Mouse (Mus musculus): ENCODE measurements around the gene Olfr263. TPM values are rescaled to one million over a fixed set of nuclear protein-coding genes. Genes with fewer than 3 reads are reported as not detected.
A peak's percentile ranks its signal among the peaks of the same experiment; 100 is the strongest.

The Olfr263 gene
- polyA plus RNA-seq, 1 experiment from 2014 or later: not detected

DNA sequence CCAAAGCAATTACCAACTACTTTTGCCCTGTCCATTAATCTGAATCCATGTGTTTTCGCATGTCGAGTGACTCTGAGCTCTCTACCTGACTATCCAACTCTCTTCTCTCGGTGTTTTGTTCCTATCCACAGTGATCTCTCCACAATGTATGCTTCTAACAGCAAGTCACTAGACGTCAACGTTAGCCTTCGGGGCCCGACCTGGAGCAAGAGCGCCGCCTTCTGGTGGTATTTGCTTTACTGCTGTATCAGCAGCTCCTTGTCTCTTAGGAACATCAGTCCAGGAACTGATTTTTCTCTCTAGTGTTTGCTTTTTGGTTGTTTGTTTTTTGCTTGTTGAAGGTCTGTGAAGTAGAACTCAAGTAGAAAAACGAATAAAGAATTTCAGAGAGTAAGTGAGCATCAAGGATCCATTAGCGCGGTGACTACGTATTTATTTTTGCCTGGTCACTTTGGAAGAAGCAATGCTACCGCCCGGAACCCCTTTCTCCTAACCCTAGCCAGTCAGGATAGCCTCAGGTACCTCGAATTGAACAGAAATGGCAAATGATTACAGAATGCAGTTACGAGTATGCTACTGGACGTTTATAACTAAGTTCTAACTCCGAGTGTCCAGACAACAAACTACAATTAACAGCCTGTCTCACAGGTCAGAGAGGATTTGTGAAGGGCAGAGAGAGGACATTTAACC is 29.5 kb downstream of the Olfr263 start:
- Histone ChIP-seq H3K4me2 (ENCODE audit: low read depth, low read length) (peak overlapping the region; percentile 93), H3K9ac (ENCODE audit: low read length) (peak overlapping the region; percentile 64), H3K27me3 (ENCODE audit: control insufficient read depth, insufficient read depth, low read depth, low read length) (no peaks in the 10 kb centered on the region), H3K9me3 (ENCODE audit: control insufficient read depth, low read length) (no peaks in the 10 kb centered on the region), H3K4me1 (replicated peaks; ENCODE audit: control insufficient read depth, insufficient read depth, low read length) (peaks cover 5% of the 10 kb centered on the region; the same call in 1 of the 2 replicates), H3K27ac (ENCODE audit: low read length) (no peak overlapping the region), H3K4me3 (ENCODE audit: low read length) (peak overlapping the region; percentile 86), H3K36me3 (ENCODE audit: control insufficient read depth, insufficient read depth, low read length) (no peaks in the 10 kb centered on the region)
- ATAC-seq (ENCODE audit: low read depth): peak; percentile 53
- under 1% methylated on average over 19 of the region's 19 CpGs for WGBS

DNA sequence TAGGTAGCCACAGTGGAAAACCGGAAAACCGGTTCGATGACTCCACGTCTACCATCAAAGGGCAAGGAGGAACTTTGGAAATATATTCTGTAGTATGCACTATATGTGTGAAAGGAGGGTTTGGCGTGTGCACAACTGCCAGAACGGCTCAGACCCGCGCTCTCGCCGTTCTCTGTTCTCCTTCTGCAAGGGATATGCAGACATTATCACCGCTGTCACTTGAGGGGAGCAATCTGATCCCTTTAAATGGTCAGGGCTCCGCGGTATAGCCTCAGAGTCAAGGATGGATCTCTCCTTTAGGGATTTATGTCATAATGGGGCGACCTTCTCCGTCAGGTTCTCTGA is 30.0 kb downstream of the Olfr263 start:
- peak overlapping the region; percentile 93 for H3K4me2 ChIP-seq (ENCODE audit: low read depth, low read length)
- H3K27me3 ChIP-seq (ENCODE audit: control insufficient read depth, insufficient read depth, low read depth, low read length): no peaks in the 10 kb centered on the region
- H3K4me3 ChIP-seq (ENCODE audit: low read length): peak overlapping the region; percentile 86
- WGBS: under 1% methylated on average over 15 of the region's 15 CpGs
- no peak overlapping the region for H3K27ac ChIP-seq (ENCODE audit: low read length)
- peak; percentile 15 for ATAC-seq (ENCODE audit: low read depth)
- H3K4me1 ChIP-seq (replicated peaks; ENCODE audit: control insufficient read depth, insufficient read depth, low read length): peaks cover 5% of the 10 kb centered on the region; the same call in 1 of the 2 replicates
- no peaks in the 10 kb centered on the region for H3K36me3 ChIP-seq (ENCODE audit: control insufficient read depth, insufficient read depth, low read length)
- H3K9me3 ChIP-seq (ENCODE audit: control insufficient read depth, low read length): no peaks in the 10 kb centered on the region
- H3K9ac ChIP-seq (ENCODE audit: low read length): peak overlapping the region; percentile 64

DNA sequence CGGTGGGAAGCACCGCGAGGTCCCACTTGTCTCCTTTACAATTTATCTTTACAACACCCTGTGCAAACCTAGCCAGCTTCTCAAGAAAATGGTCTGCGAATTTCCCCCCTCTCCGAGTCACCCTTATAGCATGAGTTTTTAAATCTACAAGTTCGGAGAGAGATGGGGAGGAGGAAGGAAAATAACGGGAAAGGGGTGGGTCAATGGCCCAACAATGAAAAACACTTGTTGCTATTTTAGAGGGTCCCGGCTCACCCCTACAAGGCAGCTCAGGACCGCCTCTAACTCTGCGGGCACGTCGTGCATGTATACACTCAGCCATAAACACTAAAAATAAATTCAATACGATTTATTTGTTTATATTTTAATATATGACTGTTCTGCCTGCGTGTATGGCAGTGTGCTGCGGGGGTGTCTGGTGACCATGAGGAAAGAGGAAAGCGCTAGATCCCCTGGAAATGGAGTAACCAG is 30.6 kb downstream of the Olfr263 start:
- peak; percentile 7; the same call in 1 of the 2 replicates for ATAC-seq (ENCODE audit: low read depth)
- Histone ChIP-seq H3K4me1 (replicated peaks; ENCODE audit: control insufficient read depth, insufficient read depth, low read length) (peaks cover 5% of the 10 kb centered on the region; the same call in 1 of the 2 replicates), H3K9ac (ENCODE audit: low read length) (peak overlapping the region; percentile 64), H3K27me3 (ENCODE audit: control insufficient read depth, insufficient read depth, low read depth, low read length) (no peaks in the 10 kb centered on the region), H3K9me3 (ENCODE audit: control insufficient read depth, low read length) (no peaks in the 10 kb centered on the region), H3K4me2 (ENCODE audit: low read depth, low read length) (peak overlapping the region; percentile 93), H3K4me3 (ENCODE audit: low read length) (peak overlapping the region; percentile 86), H3K36me3 (ENCODE audit: control insufficient read depth, insufficient read depth, low read length) (no peaks in the 10 kb centered on the region), H3K27ac (ENCODE audit: low read length) (no peak overlapping the region)
- WGBS: under 1% methylated on average over 16 of the region's 16 CpGs

DNA sequence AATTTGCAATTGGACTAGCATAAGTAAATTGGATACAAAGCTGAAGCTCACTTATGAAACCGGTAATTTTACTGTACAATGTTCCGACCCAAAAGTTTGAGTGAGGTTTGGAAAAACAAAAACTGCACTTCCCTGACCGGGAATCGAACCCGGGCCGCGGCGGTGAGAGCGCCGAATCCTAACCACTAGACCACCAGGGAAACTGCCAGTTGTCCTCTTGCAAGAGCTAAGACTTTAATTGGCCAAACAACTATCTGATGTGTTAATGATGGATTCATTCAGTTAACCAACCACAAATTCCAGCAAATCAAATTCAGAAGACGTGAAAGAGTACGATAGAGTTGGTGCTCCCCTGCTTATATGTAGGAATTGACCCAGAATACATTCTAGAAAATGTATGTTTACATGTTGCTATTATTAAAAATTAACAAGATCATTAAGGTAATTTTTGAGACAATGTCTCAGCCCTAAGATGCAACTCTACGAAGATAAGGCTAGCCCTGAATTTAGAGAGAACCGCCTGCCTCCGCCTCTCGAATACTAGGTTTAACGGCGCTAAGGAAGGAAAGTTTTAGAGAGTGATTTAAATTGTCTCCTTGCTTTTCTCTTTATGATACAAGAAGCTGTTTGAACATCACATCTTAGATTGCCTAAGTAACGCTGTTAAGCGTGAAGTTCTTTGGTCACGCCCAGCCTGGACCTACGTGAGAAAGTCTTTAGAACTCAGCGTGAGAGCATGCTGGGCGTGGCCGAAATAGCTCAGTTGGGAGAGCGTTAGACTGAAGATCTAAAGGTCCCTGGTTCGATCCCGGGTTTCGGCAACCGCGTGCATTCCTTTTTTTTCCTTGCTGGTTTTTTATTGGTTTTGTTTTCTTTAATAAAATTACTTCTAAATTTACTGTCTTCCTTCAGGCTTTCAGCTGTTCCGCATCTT is 31.5 kb downstream of the Olfr263 start:
- H3K27ac ChIP-seq (ENCODE audit: low read length): no peak overlapping the region
- peak overlapping the region; percentile 59 for H3K9ac ChIP-seq (ENCODE audit: low read length)
- H3K4me3 ChIP-seq (ENCODE audit: low read length): peak overlapping the region; percentile 86
- H3K4me1 ChIP-seq (replicated peaks; ENCODE audit: control insufficient read depth, insufficient read depth, low read length): peaks cover 5% of the 10 kb centered on the region; the same call in 1 of the 2 replicates
- WGBS: under 1% methylated on average over 32 of the region's 32 CpGs
- H3K9me3 ChIP-seq (ENCODE audit: control insufficient read depth, low read length): no peaks in the 10 kb centered on the region
- peak overlapping the region; percentile 93 for H3K4me2 ChIP-seq (ENCODE audit: low read depth, low read length)
- no peaks in the 10 kb centered on the region for H3K36me3 ChIP-seq (ENCODE audit: control insufficient read depth, insufficient read depth, low read length)
- no peaks in the 10 kb centered on the region for H3K27me3 ChIP-seq (ENCODE audit: control insufficient read depth, insufficient read depth, low read depth, low read length)
- peak; percentile 90 for ATAC-seq (ENCODE audit: low read depth)

DNA sequence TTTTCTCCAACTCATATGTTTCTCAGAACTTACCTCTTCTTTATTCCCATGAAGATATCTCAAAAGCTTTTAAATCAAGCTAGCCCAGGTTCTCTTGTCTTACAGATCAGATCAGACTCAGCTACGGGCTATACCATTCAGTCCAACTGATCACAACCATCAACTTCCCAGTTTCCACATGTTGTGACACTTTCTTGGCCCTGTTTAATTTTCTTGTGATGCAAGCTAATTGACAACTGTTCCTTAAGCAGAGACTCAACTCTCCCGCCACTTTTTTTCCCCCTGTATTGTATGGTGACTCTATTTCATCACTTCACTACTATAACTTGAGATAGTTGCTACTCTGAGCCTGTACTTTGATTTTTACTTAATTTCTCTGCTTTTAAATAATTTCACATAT is 32.2 kb downstream of the Olfr263 start:
- Histone ChIP-seq H3K9me3 (ENCODE audit: control insufficient read depth, low read length) (no peaks in the 10 kb centered on the region), H3K27ac (ENCODE audit: low read length) (no peak overlapping the region), H3K4me1 (replicated peaks; ENCODE audit: control insufficient read depth, insufficient read depth, low read length) (peaks cover 5% of the 10 kb centered on the region; the same call in 1 of the 2 replicates), H3K9ac (ENCODE audit: low read length) (no peak overlapping the region), H3K4me2 (ENCODE audit: low read depth, low read length) (peak overlapping the region; percentile 93), H3K27me3 (ENCODE audit: control insufficient read depth, insufficient read depth, low read depth, low read length) (no peaks in the 10 kb centered on the region), H3K4me3 (ENCODE audit: low read length) (peak overlapping the region; percentile 86), H3K36me3 (ENCODE audit: control insufficient read depth, insufficient read depth, low read length) (no peaks in the 10 kb centered on the region)
- ATAC-seq (ENCODE audit: low read depth): no peak
- WGBS: 35% methylated on average over 2 of the region's 2 CpGs

DNA sequence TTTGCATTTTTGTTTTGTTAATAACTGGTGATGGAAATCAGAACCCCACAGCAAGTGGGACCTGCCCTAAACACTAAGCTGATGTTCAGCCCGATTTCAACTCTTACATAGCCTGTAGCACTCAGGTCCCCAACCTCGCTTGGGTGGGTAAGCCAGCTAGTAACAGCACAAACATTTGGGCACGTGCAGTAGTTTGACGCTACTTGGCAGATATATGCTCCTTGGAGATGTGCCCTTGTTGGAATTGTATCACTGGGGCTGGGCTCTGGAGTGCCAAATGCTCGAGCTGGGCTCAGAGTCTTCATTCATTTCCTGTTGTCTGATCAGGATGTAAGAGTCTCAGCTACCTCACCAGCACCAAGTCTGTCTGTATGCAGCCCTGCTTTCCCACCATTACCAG is 33.2 kb downstream of the Olfr263 start:
- no peaks in the 10 kb centered on the region for H3K27me3 ChIP-seq (ENCODE audit: control insufficient read depth, insufficient read depth, low read depth, low read length)
- no peak overlapping the region for H3K4me2 ChIP-seq (ENCODE audit: low read depth, low read length)
- ATAC-seq (ENCODE audit: low read depth): no peak
- no peak overlapping the region for H3K9ac ChIP-seq (ENCODE audit: low read length)
- no peaks in the 10 kb centered on the region for H3K36me3 ChIP-seq (ENCODE audit: control insufficient read depth, insufficient read depth, low read length)
- no peak overlapping the region for H3K27ac ChIP-seq (ENCODE audit: low read length)
- H3K4me1 ChIP-seq (replicated peaks; ENCODE audit: control insufficient read depth, insufficient read depth, low read length): peaks cover 5% of the 10 kb centered on the region; the same call in 1 of the 2 replicates
- 54% methylated on average over 5 of the region's 5 CpGs for WGBS
- H3K9me3 ChIP-seq (ENCODE audit: control insufficient read depth, low read length): no peaks in the 10 kb centered on the region
- no peak overlapping the region for H3K4me3 ChIP-seq (ENCODE audit: low read length)

DNA sequence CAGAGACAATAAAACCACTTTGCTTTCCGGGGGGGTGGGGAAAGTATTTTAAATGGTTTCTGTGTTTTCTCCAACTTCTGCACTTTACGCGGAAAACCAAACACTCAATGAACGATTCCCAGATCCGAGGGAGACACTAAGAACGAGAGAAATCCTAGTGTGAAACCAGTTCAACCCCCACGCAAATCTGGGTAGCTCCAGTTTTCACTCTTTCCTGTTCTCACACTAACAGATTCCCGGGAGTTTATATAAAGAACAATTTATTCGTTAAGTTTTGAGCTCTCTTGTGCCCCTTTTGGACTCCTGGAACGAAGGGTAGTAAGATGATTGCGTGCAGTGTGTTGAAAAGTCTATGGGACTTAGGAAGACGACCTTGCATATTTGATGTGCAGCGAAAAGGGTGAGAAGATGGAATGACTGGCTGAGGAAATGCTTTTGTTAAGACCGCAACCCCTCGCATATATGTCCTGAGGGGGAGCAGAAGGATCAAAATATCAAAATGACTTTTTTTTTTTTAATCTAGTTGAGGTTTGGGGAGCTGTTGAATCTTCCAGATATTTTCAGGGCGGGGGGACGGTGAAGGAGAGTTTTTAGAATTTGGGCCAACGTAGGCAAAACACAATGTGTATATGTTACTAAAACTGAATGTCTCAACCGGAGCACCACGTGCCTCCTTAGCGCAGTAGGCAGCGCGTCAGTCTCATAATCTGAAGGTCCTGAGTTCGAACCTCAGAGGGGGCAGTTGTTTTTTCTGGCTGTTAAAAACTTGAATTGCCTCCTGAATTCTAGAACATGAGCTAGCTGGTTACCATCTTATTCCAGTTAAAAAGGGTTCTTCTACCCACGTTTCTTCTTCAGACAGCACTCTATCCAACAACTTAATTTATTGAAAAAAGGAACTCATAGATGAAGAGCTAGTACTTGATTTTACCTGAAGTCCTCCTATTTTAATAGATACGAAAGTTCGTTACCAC is 37.8 kb downstream of the Olfr263 start:
- Histone ChIP-seq H3K27me3 (ENCODE audit: control insufficient read depth, insufficient read depth, low read depth, low read length) (no peaks in the 10 kb centered on the region), H3K27ac (ENCODE audit: low read length) (peak overlapping the region; percentile 19; the same call in 1 of the 2 replicates), H3K4me2 (ENCODE audit: low read depth, low read length) (peak overlapping the region; percentile 75), H3K4me3 (ENCODE audit: low read length) (peak overlapping the region; percentile 51), H3K9me3 (ENCODE audit: control insufficient read depth, low read length) (no peaks in the 10 kb centered on the region), H3K36me3 (ENCODE audit: control insufficient read depth, insufficient read depth, low read length) (no peaks in the 10 kb centered on the region), H3K9ac (ENCODE audit: low read length) (peak overlapping the region; percentile 41), H3K4me1 (replicated peaks; ENCODE audit: control insufficient read depth, insufficient read depth, low read length) (peaks cover 5% of the 10 kb centered on the region; the same call in 1 of the 2 replicates)
- WGBS: under 1% methylated on average over 27 of the region's 27 CpGs
- ATAC-seq (ENCODE audit: low read depth): peak; percentile 63

DNA sequence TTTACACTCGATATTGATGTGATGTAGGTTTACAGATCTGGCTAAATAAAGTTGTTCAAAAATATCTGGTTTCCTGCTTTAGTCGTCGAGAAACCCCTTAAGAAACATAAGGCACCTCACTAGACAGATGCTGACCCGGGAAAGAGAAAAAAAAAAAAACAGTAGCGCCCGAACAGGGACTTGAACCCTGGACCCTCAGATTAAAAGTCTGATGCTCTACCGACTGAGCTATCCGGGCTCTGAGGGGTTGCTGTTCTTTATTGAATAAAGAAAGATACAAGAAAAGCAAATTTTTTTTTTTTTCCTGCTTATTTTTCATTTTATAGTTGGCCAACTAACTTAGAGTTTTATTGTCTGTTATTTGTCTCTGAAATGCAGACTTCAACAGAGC is 38.5 kb downstream of the Olfr263 start:
- H3K4me2 ChIP-seq (ENCODE audit: low read depth, low read length): peak overlapping the region; percentile 75
- WGBS: 0% methylated on average over 8 of the region's 8 CpGs
- H3K4me1 ChIP-seq (replicated peaks; ENCODE audit: control insufficient read depth, insufficient read depth, low read length): peaks cover 5% of the 10 kb centered on the region; the same call in 1 of the 2 replicates
- H3K27ac ChIP-seq (ENCODE audit: low read length): no peak overlapping the region
- H3K27me3 ChIP-seq (ENCODE audit: control insufficient read depth, insufficient read depth, low read depth, low read length): no peaks in the 10 kb centered on the region
- ATAC-seq (ENCODE audit: low read depth): peak; percentile 46; the same call in 1 of the 2 replicates
- no peak overlapping the region for H3K9ac ChIP-seq (ENCODE audit: low read length)
- no peaks in the 10 kb centered on the region for H3K36me3 ChIP-seq (ENCODE audit: control insufficient read depth, insufficient read depth, low read length)
- peak overlapping the region; percentile 51 for H3K4me3 ChIP-seq (ENCODE audit: low read length)
- H3K9me3 ChIP-seq (ENCODE audit: control insufficient read depth, low read length): no peaks in the 10 kb centered on the region
